10 mouse cellular contexts compared by ENCODE assay signal in the genomic region with DNA sequence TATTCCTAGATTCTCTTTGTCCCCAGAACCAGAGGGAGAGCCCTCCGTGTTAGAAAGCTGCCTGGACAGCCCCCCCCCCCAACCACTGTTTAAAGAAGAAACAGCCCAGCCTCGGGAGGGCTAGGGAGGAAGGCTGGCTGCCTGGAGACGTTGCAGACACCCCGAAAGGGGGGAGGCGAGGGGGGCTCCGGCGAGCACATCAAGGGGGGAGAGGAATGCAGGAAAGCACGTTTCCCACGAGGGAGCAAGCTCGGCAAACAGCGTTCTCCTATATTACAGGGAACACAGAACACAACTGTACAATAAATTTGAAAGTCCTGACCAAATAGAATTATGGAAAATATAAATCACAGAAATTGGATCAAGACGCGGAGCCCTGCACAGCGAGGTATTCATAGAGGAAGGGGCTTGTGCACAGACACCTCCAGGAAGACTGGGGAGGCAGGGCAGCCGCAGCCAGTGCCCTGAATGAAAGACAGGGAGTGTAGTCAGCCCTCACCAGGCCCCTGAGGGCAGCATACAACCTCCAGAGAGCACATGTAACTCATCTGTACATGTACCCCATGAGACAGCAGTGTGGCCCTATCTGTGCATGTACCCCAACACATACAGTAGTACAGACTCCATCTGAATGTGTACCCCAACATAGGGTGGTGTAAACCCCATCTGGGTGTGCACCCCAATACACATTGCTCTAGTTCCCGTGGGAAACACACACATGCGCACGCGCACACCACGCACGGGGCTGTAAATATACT. TPM values are rescaled to one million over a fixed set of nuclear protein-coding genes. Genes with fewer than 3 reads are reported as not detected.
DNase-seq lines count a peak whose midpoint lies in the region; ATAC-seq and TF ChIP-seq lines count a peak whose summit lies in the region.
"Had no signal": no experiment of that assay in that cellular context is flagged by ENCODE, and none has a peak within 500 bp of the region (broad histone marks: within the 10 kb centered on the region; RNA-seq: fewer than 3 reads in every experiment).

No protein-coding gene starts in this region.

- H3K4me3 ChIP-seq in kidney, embryonic 14.5 days (ENCODE audit: low read length) = no peak overlapping the region
- H3K4me3 ChIP-seq in kidney, adult 2 months (ENCODE audit: insufficient read depth, low read depth, low read length) = no peak overlapping the region
- H3K4me3 ChIP-seq in intestine, embryonic 14.5 days (ENCODE audit: low read depth, low read length) = no peak overlapping the region
- H3K4me3 ChIP-seq in midbrain, postnatal 0 days (ENCODE audit: low read depth, low read length) = no peak overlapping the region
- H3K4me3 ChIP-seq: liver, embryonic 15.5 days had no signal

- no peaks in the 10 kb centered on the region for H3K9me3 ChIP-seq in kidney, embryonic 14.5 days (ENCODE audit: control insufficient read depth, low read length)
- H3K9me3 ChIP-seq in intestine, embryonic 14.5 days (ENCODE audit: control insufficient read depth, low read length) = no peaks in the 10 kb centered on the region
- H3K9me3 ChIP-seq in midbrain, postnatal 0 days (ENCODE audit: low read length) = no peaks in the 10 kb centered on the region
- H3K9me3 ChIP-seq: liver, embryonic 15.5 days had no signal

- no peaks in the 10 kb centered on the region for H3K36me3 ChIP-seq in kidney, embryonic 14.5 days (ENCODE audit: control insufficient read depth, insufficient read depth, low read length)
- H3K36me3 ChIP-seq in kidney, adult 2 months (ENCODE audit: control insufficient read depth, insufficient read depth, low read length) = no peaks in the 10 kb centered on the region
- no peaks in the 10 kb centered on the region for H3K36me3 ChIP-seq in intestine, embryonic 14.5 days (ENCODE audit: control insufficient read depth, insufficient read depth, low read length)
- no peaks in the 10 kb centered on the region for H3K36me3 ChIP-seq in midbrain, postnatal 0 days (ENCODE audit: insufficient read depth, low read length)
- H3K36me3 ChIP-seq: liver, embryonic 15.5 days had no signal

- H3K27ac ChIP-seq in kidney, embryonic 14.5 days (ENCODE audit: low read depth, low read length) = peak overlapping the region; percentile 83
- no peak overlapping the region for H3K27ac ChIP-seq in kidney, adult 2 months (ENCODE audit: insufficient read depth, low read depth, low read length)
- H3K27ac ChIP-seq in intestine, embryonic 14.5 days (ENCODE audit: low read depth) = peak overlapping the region; percentile 91
- 0 out of 2 replicates have a peak overlapping the region, but pooled peaks have one; percentile 3 for H3K27ac ChIP-seq in midbrain, postnatal 0 days (ENCODE audit: low read depth, low read length)
- H3K27ac ChIP-seq: liver, embryonic 15.5 days had no signal

- DNase-seq in kidney, adult 2 months = no peak
- DNase-seq in intestine, embryonic 14.5 days (ENCODE audit: low spot score) = peak; percentile 81
- DNase-seq in midbrain, postnatal 0 days (ENCODE audit: low spot score) = peak; percentile 17
- DNase-seq in c-Kit-positive CD71-positive TER-119-positive erythroid progenitor cells, embryonic 14.5 days (ENCODE audit: low spot score) = no peak
- no peak for DNase-seq in Muller cell, postnatal 12 days (ENCODE audit: inconsistent ontology term)
- DNase-seq in cerebellum, adult 11 months = no peak
- DNase-seq: spleen, adult 18-20 months had no signal

- H3K4me1 ChIP-seq in kidney, embryonic 14.5 days (ENCODE audit: control insufficient read depth, insufficient read depth, low read length) = peaks cover 18% of the 10 kb centered on the region
- H3K4me1 ChIP-seq in kidney, adult 2 months (ENCODE audit: control insufficient read depth, insufficient read depth, low read length) = no peaks in the 10 kb centered on the region
- peaks cover 35% of the 10 kb centered on the region for H3K4me1 ChIP-seq in intestine, embryonic 14.5 days (replicated peaks; ENCODE audit: control insufficient read depth, insufficient read depth, low read length)
- H3K4me1 ChIP-seq in midbrain, postnatal 0 days (ENCODE audit: insufficient read depth, low read length) = peaks cover 8% of the 10 kb centered on the region; the same call in 1 of the 2 replicates

- no peaks in the 10 kb centered on the region for H3K27me3 ChIP-seq in kidney, embryonic 14.5 days (ENCODE audit: control insufficient read depth, insufficient read depth, low read length)
- H3K27me3 ChIP-seq in kidney, adult 2 months (replicated peaks; ENCODE audit: control insufficient read depth, insufficient read depth, low read length) = no peaks in the 10 kb centered on the region
- H3K27me3 ChIP-seq in intestine, embryonic 14.5 days (replicated peaks; ENCODE audit: control insufficient read depth, insufficient read depth, low read length) = no peaks in the 10 kb centered on the region
- no peaks in the 10 kb centered on the region for H3K27me3 ChIP-seq in midbrain, postnatal 0 days (ENCODE audit: insufficient read depth, low read length)
- H3K27me3 ChIP-seq: liver, embryonic 15.5 days had no signal

- WGBS in kidney, embryonic 14.5 days = 36% methylated on average over 21 of the region's 21 CpGs
- 41% methylated on average over 21 of the region's 21 CpGs for WGBS in kidney, adult 2 months
- WGBS in intestine, embryonic 14.5 days = 28% methylated on average over 21 of the region's 21 CpGs
- 43% methylated on average over 21 of the region's 21 CpGs for WGBS in midbrain, postnatal 0 days

- peak; percentile 54 for ATAC-seq in kidney, embryonic 14.5 days (ENCODE audit: low FRiP score, low TSS enrichment)
- ATAC-seq in erythroblast, adult 5-6 weeks (replicated peaks; ENCODE audit: low FRiP score, poor library complexity, severe bottlenecking) = 0 out of 2 replicates have a peak, but pooled peaks have one; percentile 25
- peak; percentile 84 for ATAC-seq in intestine, embryonic 14.5 days (replicated peaks; ENCODE audit: low FRiP score, low TSS enrichment, low read depth)
- no peak for ATAC-seq in midbrain, postnatal 0 days (ENCODE audit: low FRiP score)

- H3K9ac ChIP-seq in kidney, embryonic 14.5 days (ENCODE audit: low read depth, low read length) = peak overlapping the region; percentile 34; the same call in 1 of the 2 replicates
- peak overlapping the region; percentile 32 for H3K9ac ChIP-seq in intestine, embryonic 14.5 days (ENCODE audit: low read length)
- peak overlapping the region; percentile 33; the same call in 1 of the 2 replicates for H3K9ac ChIP-seq in midbrain, postnatal 0 days (replicated peaks; ENCODE audit: low read length, poor library complexity, severe bottlenecking)
- H3K9ac ChIP-seq: liver, embryonic 15.5 days had no signal

- no peak for TF ChIP-seq POLR2A in kidney, adult 2 months (IDR thresholded peaks at IDR 0.05; ENCODE audit: low read depth, low read length)

- H3K4me2 ChIP-seq in kidney, embryonic 14.5 days (replicated peaks; ENCODE audit: low read depth, low read length) = no peak overlapping the region; the same call in 1 of the 2 replicates
- H3K4me2 ChIP-seq in intestine, embryonic 14.5 days (ENCODE audit: low read length) = peak overlapping the region; percentile 33
- no peak overlapping the region; the same call in 1 of the 2 replicates for H3K4me2 ChIP-seq in midbrain, postnatal 0 days (ENCODE audit: low read depth, low read length, poor library complexity, severe bottlenecking)
- H3K4me2 ChIP-seq: liver, embryonic 15.5 days had no signal

- TF ChIP-seq CTCF in kidney, adult 2 months (conservative IDR thresholded peaks at IDR 0.05; ENCODE audit: insufficient read depth, insufficient read length, low read depth, low read length) = no peak
- no peak for TF ChIP-seq CTCF in midbrain, postnatal 0 days (IDR thresholded peaks at IDR 0.05)

RNA-seq across cellular contexts. Expression of a gene that starts 16.1 kb away (rescaled TPM):
- polyA plus RNA-seq in kidney, embryonic 14.5 days (2014; fragmentation: Nextera tagmentation; extraction: Ambion mirVana) = 30.3 and 33.4 TPM in 2 replicates
- 10.3 and 11.0 TPM in 2 replicates for polyA plus RNA-seq in kidney, adult 2 months (2012; rRNA removed)
- not detected in 2 replicates for total RNA-seq in erythroblast, adult 5-6 weeks (2015; ENCODE audit: low replicate concordance)
- 3.7 and 8.1 TPM in 2 replicates for total RNA-seq in erythroblast, adult 5-6 weeks (2017; ENCODE audit: low replicate concordance)
- polyA plus RNA-seq in intestine, embryonic 14.5 days (2014; fragmentation: Nextera tagmentation; extraction: Ambion mirVana) = 36.1 and 45.8 TPM in 2 replicates
- total RNA-seq in midbrain, postnatal 0 days (2014; rRNA removed) = 56.3 and 60.8 TPM in 2 replicates
- 24.6 and 30.1 TPM in 2 replicates for polyA plus RNA-seq in midbrain, postnatal 0 days (2015; fragmentation: Nextera tagmentation; extraction: Ambion mirVana)

RNA-seq across cellular contexts. Expression of a gene that starts 17.8 kb away (rescaled TPM):
- polyA plus RNA-seq in kidney, embryonic 14.5 days (2014; fragmentation: Nextera tagmentation; extraction: Ambion mirVana) = 3.2 and 3.5 TPM in 2 replicates
- polyA plus RNA-seq in kidney, adult 2 months (2012; rRNA removed) = 48.3 TPM in 1 of 2 replicates, not detected in the other
- not detected in 2 replicates for total RNA-seq in erythroblast, adult 5-6 weeks (2015; ENCODE audit: low replicate concordance)
- 2.0 TPM in 1 of 2 replicates, not detected in the other for total RNA-seq in erythroblast, adult 5-6 weeks (2017; ENCODE audit: low replicate concordance)
- polyA plus RNA-seq in intestine, embryonic 14.5 days (2014; fragmentation: Nextera tagmentation; extraction: Ambion mirVana) = 1.5 and 2.4 TPM in 2 replicates
- total RNA-seq in midbrain, postnatal 0 days (2014; rRNA removed) = 1.3 and 1.5 TPM in 2 replicates
- 2.0 and 3.1 TPM in 2 replicates for polyA plus RNA-seq in midbrain, postnatal 0 days (2015; fragmentation: Nextera tagmentation; extraction: Ambion mirVana)

RNA-seq across cellular contexts. Expression of a gene that starts 55.8 kb away (rescaled TPM):
- 92.8 and 124 TPM in 2 replicates for polyA plus RNA-seq in kidney, embryonic 14.5 days (2014; fragmentation: Nextera tagmentation; extraction: Ambion mirVana)
- polyA plus RNA-seq in kidney, adult 2 months (2012; rRNA removed) = 22.2 and 39.8 TPM in 2 replicates
- 119 and 155 TPM in 2 replicates for total RNA-seq in erythroblast, adult 5-6 weeks (2015; ENCODE audit: low replicate concordance)
- total RNA-seq in erythroblast, adult 5-6 weeks (2017; ENCODE audit: low replicate concordance) = 98.7 and 120 TPM in 2 replicates
- 145 and 153 TPM in 2 replicates for polyA plus RNA-seq in intestine, embryonic 14.5 days (2014; fragmentation: Nextera tagmentation; extraction: Ambion mirVana)
- total RNA-seq in midbrain, postnatal 0 days (2014; rRNA removed) = 5.1 and 11.0 TPM in 2 replicates
- polyA plus RNA-seq in midbrain, postnatal 0 days (2015; fragmentation: Nextera tagmentation; extraction: Ambion mirVana) = 5.3 and 8.7 TPM in 2 replicates

Comparison
In these comparisons a context has a peak if more than half of its experiments do, and no peak if none do; other contexts are left out.
1. DNase-seq: peak in intestine, embryonic 14.5 days (single experiment) and midbrain, postnatal 0 days (single experiment); none in kidney, adult 2 months (single experiment), c-Kit-positive CD71-positive TER-119-positive erythroid progenitor cells, embryonic 14.5 days (single experiment), Muller cell, postnatal 12 days (single experiment) and cerebellum, adult 11 months (single experiment).
2. Peak in every context shown above with its lines, with median percentiles within 50 percentile points of each other: H3K9ac ChIP-seq.